Mouse (Mus musculus): ENCODE data around the gene Slc23a2.

Gene Slc23a2

GRCm38 (mm10) chr2:132027366-132027765 is 117.5 kb downstream of the Slc23a2 start:
- in situ Hi-C loops (cut with MboI; ENCODE audit: low sequenced_read_pairs), result no loop called here

GRCm38 (mm10) chr2:132024028-132024427 is 120.9 kb downstream of the Slc23a2 start:
- in situ Hi-C loops (cut with MboI; ENCODE audit: low sequenced_read_pairs), result no loop called here

GRCm38 (mm10) chr2:132022621-132023020 is 122.3 kb downstream of the Slc23a2 start:
- in situ Hi-C loops (cut with MboI; ENCODE audit: low sequenced_read_pairs), result no loop called here

GRCm38 (mm10) chr2:132021616-132022015 is 123.3 kb downstream of the Slc23a2 start:
- in situ Hi-C loops (cut with MboI; ENCODE audit: low sequenced_read_pairs), result no loop called here

- in situ Hi-C loops (cut with MboI; ENCODE audit: low sequenced_read_pairs), result no loop called here
These were observed 123.8 kb downstream of the Slc23a2 start for GRCm38 (mm10) chr2:132020991-132021541.

- in situ Hi-C loops (cut with MboI; ENCODE audit: low sequenced_read_pairs), result no loop called here
These were observed 124.5 kb downstream of the Slc23a2 start for GRCm38 (mm10) chr2:132020420-132020819.

GRCm38 (mm10) chr2:132019372-132019811 is 125.5 kb downstream of the Slc23a2 start:
- in situ Hi-C loops (cut with MboI; ENCODE audit: low sequenced_read_pairs), result no loop called here

- in situ Hi-C loops (cut with MboI; ENCODE audit: low sequenced_read_pairs), result no loop called here
These were observed 126.8 kb downstream of the Slc23a2 start for GRCm38 (mm10) chr2:132018156-132018555.

GRCm38 (mm10) chr2:132017611-132018010 is 127.3 kb downstream of the Slc23a2 start:
- in situ Hi-C loops (cut with MboI; ENCODE audit: low sequenced_read_pairs), result no loop called here

- in situ Hi-C loops (cut with MboI; ENCODE audit: low sequenced_read_pairs), result no loop called here
These were observed 128.9 kb downstream of the Slc23a2 start for GRCm38 (mm10) chr2:132016034-132016433.

- in situ Hi-C loops (cut with MboI; ENCODE audit: low sequenced_read_pairs), result no loop called here
These were observed 131.8 kb downstream of the Slc23a2 start for GRCm38 (mm10) chr2:132013152-132013551.

GRCm38 (mm10) chr2:132010781-132011180 is 134.1 kb downstream of the Slc23a2 start:
- in situ Hi-C loops (cut with MboI; ENCODE audit: low sequenced_read_pairs), result no loop called here

GRCm38 (mm10) chr2:132008186-132008585 is 136.7 kb downstream of the Slc23a2 start:
- in situ Hi-C loops (cut with MboI; ENCODE audit: low sequenced_read_pairs), result no loop called here

GRCm38 (mm10) chr2:132007475-132007819 is 137.5 kb downstream of the Slc23a2 start:
- in situ Hi-C loops (cut with MboI; ENCODE audit: low sequenced_read_pairs), result no loop called here

GRCm38 (mm10) chr2:132006561-132007474 is 138.1 kb downstream of the Slc23a2 start:
- in situ Hi-C loops (cut with MboI; ENCODE audit: low sequenced_read_pairs), result no loop called here

- in situ Hi-C loops (cut with MboI; ENCODE audit: low sequenced_read_pairs), result no loop called here
These were observed 139.5 kb downstream of the Slc23a2 start for GRCm38 (mm10) chr2:132005445-132005844.

- in situ Hi-C loops (cut with MboI; ENCODE audit: low sequenced_read_pairs), result no loop called here
These were observed 140.3 kb downstream of the Slc23a2 start for GRCm38 (mm10) chr2:132004495-132005136.

GRCm38 (mm10) chr2:132003916-132004315 is 141.0 kb downstream of the Slc23a2 start:
- in situ Hi-C loops (cut with MboI; ENCODE audit: low sequenced_read_pairs), result no loop called here
